Mouse (Mus musculus) CD8-positive naive resting alpha-beta T cell, adult 2 months (primary cell): ENCODE measurements around the gene Mesp2.
"Not testable (repeated sequence)": the region's sequence is repeated elsewhere in the genome, so short reads cannot be mapped to it uniquely, and the experiment has no call there.

Source experiments
- DNase-seq, 2 experiments: peaks; one replicate each; pipeline ENCODE4 v3.0.0; 2022; ENCODE audit warnings: low read depth in 2 of 2, low spot score in 2 of 2

Mesp2 gene

DNA sequence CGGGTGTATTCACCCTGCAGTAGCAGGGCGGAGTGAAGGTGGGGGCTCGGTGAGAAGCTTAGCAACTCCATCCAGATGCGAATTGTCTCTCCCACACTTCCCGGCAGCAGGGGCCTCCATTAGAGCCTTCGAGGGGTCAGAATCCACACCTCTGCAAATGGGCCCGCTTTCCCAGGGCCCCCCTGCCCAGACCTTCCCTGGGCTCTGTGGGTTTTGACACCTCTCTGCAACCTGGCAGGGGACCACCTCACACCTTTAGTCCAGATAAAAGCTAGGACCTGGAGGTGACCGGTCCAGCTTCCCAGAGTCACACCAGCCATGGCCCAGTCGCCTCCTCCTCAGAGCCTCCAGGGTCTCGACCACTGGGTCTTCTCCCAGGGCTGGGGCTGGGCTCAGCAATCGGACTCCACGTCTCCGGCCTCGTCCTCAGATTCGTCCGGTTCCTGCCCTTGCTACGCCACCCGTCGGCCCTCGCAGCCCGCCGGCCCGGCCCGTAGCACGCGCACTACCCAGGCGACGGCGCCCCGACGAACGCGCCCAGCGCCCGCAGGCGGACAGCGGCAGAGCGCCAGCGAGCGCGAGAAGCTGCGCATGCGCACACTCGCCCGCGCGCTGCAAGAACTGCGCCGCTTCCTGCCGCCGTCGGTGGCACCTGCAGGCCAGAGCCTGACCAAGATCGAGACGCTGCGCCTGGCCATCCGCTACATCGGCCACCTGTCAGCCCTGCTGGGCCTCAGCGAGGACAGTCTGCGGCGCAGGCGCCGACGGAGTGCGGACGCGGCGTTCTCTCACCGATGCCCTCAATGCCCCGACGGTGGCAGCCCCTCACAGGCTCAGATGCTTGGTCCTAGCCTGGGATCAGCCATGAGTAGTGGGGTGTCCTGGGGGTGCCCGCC, at the start of gene Mesp2:
TSS of gene Mesp2 (plus strand) at position 117 of the 896 bp plus-strand sequence.
- DNase-seq: peak; percentile 51 to 56

DNA sequence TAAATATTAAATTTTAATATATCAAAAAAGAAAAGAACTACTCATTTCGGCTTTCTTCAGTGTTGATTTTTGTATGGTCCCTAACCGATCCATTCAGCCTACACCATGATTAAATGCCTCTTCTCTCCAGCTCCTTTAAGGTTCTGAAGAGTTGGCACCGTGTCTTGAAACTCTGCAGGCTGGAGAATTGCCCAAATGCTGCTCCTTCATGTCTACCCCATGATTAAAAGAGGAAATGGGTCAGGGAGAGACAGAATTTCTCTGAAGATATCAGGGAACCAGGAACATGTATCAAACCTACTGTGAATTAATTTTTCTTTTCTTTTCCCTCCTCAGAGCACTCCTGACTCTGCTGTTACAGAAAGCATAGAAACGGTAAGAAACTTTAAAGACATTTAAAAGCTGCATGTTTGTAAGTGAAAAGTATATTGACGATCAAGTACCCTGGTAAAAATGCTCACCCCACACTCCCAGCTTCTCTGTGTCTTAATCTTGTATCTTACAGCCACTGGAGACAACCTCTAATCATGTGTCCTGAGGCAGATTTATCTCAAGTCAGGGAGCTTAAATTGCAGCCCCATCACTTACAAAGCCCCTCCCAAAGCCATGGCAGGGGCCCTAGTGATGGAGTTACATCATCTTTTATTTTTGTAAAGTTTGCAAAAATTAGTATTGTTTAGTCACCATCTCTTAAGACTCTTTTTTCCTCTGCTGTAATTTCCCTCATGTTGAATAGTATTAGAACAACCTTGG, 49.2 kb upstream of the Mesp2 start:
- DNase-seq: no peak

DNA sequence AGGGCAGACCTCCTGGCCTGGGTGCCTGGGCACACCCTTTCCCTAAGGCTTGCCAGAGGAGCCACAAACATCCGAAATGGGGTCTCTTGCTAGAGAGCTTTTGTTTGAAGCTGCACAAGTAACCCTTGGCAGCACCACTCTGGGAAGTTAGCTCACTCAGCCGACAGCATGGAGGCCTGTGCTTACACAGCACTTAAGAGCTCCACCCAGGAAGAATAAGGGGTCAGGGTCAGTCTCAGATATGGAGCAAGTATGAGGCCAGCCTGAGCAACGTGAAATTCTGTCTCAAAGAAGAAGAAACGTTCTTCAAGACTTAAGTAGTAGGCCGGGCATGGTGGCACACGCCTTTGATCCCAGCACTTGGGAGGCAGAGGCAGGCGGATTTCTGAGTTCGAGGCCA, 48.4 kb upstream of the Mesp2 start:
- no peak for DNase-seq

DNA sequence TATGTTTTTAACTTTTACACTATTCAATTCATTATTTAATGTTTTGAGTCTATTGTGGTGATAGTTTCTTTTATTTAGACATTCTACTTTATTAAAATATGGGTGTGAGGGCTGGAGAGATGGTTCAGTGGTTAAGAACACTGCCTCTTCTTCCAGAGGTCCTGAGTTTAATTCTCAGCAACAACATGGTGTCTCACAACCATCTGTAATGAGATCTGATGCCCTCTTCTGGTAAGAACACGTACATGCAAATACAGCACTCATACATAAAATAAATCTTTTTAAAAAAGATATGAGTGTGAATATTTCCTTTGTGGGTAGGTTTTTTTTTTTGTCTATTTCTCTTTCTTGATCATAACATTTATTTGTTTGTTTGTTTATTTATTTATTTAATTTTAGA, 44.5 kb upstream of the Mesp2 start:
- no peak for DNase-seq

DNA sequence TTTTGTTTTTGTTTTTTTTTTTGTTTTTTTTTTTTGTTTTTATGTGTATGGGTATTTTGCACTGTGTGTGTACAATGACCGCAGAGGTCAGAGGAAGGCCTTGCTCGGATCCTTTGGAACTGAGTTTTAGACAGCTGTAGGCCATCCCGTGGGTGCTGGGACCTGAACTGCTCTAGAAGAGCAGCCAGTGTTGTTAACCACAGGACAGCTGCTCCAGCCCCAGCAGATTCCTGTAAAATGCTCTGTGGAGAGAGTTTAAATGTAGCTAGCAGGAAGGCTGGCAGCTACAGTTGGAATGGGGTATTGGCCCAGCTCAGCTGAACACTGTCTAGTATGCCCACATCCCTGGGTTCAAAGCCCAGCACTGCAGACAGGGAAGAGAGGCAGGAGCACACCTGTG, 40.9 kb upstream of the Mesp2 start:
- DNase-seq: no peak

DNA sequence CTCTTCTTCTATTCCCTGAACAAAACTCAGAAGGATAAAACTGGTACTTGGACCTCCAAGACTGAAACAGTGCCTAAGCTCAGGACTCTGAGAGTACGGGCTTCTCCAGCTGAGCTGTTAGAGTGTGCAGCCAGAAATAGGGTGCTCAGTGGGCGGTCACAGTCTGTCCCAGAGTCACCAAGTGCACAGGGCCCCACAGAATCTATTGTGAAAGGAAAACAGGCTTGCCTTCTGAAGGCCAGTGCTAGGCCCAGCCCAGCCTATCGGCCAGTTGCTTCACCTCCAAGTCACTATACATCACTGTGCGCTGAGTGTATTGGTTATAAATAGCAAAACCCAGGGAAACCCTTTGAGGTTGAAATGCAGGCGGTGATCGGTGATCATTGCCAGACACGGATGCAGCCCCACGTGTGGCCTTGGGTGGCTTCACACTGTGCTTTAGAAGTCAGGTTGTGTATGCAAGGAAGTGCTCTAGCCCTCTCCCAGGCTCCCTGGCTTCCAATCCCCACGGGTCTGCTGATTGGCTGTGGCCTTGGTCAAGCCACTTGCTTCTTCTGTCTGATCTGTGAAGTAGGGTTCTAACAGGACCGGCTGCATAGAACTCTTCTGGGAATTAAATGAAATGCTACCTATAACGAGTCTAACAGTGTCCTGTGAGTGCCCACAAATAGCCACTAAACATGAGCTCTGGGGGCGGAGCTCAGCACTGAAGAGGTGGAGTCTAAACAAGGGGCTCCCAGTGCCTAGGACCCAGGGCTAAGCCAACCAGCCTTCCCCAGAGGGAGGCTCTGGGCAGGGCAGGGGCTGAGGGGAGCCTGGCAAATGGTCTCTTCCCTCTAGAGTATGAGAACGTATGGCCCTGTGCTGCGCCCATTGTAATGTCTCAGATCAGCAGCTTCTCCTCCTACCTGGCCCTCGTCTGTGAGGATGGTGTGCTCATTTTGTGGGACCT, 38.7 kb upstream of the Mesp2 start:
- DNase-seq: no peak

DNA sequence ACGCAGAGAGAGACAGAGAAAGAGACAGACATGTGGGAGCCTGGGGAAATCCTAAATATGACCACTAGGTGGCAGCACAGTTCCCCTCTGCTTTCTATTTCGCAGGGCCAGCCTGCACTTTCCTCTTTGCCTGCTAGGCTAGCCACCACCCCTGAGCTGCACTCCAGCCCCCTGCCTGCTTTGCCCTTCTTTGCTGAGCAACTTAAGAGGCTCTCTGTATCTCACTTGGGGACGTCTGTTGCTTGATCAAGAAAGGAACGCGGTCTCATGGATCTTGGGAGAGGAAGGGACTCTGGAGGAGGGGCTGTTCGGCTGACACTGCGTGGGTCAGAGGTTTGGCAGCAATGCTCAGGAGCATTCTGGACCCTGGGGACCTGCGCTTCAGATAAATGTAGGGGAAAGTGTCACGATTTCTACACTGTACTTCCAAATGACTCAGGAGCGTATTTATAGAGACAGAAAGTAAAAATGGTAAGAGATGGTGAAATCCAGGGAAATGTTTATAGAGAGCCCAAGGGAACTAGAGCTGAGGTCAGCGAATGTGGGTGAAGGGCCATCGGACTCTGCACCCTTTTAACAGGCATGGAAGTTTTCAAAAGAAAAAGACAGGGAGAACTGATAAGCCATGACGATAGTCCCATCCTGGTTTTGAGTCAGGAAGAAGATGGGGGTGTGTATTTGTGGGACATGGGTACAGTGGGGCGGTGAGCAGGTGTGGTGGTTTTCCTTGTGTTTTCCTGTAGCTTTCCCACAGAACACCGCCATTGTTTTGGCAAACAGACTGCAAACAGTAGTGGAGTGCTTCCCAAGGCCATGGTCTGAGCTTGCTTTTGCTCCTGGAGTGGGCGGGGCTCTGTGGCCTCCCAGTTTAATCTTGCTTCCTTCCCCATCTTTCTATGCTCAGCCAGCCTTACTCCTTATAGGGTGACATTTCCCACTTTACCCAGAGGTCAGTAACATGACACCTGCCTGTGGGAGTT, 29.6 kb upstream of the Mesp2 start:
- DNase-seq: peak; percentile 47 to 59

DNA sequence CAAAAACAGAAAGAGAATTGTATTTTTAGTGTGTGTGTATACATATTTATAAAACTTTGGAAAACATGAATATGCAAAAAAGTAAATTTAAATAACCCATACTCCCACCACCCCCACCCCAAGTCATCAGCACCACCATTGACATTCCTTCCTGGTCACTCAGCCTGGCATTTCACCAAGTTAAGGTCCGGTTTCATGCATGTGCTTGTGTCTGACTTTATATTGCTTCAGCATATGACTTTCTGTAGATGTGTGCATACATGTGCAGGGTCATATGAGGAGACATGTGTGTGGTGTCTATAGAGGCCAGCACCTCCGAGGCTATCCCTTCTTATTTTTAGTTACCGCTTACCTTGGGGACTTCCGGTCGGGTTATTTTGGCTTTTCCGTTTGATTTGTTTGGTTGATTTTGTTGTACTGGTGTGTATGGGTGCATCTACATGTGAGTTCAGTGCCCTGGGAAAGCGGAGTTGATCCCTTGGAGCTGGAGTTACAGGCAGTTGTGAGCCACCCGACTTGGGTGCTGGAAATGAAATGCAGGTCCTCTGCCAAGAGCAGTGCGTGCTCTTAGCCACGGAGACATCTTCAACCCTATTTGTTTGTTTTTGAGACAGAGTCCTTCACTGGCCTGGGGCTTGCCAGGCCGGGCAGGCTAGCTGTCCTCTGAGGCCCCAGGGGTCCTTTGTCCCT, 28.6 kb upstream of the Mesp2 start:
- no peak for DNase-seq

DNA sequence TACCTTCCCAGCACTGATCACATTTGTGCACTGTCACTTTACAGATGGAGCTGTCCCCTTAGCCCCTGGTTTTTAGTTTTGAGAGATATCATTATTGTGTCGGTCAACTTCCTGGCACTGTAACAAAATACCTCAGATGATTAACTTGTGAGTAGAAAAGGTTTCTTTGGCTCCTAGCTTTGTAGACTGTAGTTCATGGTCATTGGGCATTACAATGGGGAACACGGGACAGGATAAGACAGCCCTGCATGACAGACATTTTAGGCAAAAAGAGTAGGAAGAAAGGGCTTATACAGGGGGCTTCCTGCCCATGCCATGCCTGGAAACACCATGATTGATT, 28.0 kb upstream of the Mesp2 start:
- DNase-seq: no peak

DNA sequence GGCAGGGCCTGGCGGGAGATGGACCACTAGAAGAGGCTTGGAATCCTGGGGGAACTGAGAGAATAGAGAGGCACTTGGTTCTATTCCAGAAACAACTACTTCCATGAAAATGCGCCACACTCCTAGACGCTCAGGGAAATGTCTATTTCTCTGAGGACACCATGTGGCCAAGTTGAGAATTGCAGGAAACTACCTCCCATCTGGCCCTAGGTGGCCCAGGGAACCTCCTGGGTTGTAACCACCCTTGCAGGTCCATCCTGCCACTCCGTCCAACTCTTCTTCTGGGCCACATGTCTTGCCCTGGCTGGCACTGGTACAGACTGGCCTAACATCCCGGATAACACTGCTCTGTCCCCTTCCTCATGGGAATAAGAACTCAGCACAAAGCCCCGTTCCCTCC, 24.2 kb upstream of the Mesp2 start:
- DNase-seq: peak; percentile 18 to 45

DNA sequence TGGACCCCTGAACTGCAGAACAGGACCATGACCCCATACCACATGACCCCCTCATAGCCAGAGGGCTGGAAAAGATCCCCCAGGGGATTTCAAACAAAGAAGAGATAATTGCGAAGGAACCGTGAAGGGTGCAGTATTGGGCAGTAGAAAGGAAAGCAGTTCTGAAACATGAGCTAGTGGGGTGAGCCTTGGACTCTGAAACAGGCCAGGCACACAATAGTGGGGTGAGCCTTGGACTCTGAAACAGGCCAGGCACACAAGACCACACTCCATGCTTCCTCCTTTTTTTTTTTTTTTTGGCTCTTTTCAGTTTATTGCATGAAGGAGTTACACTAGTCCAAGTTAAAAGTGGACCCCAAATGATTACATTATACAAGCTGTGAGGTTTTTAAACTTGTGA, 20.7 kb upstream of the Mesp2 start:
- DNase-seq: not testable (repeated sequence)

DNA sequence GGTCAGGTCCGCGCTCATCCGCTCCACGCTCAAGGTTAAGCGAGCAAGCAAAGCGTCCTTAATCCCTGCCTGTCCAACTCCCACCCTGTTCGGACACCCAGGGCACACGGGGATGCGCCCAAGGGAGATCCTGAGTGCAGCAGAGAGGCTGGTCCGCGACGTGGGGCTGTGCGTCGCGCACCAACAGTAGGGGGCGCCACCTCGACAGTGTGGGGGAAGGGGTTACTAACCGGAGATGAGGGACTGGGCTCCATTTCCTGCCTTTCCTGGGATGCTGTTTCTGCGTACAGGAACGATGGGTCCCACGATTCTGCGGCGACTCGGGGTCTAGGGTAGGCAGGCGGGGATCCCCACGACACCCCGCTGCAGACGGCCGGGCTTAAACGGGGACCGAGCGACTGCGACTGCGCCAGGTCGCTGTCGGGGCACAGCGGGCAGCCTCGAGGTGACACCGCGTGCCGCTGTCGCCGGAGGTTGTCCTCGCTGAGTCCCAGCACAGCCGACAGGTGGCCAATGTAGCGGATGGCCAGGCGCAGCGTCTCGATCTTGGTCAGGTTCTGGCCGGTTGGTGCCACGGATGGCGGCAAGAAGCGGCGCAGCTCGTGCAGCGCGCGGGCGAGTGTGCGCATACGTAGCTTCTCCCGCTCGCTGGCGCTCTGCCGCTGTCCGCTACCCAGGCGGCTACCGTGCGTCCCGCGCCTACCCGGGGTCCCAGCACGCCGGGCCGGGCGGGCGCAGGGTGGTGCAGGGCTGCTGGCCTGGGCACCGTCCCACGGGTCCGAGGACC, 17.7 kb upstream of the Mesp2 start:
- no peak for DNase-seq

DNA sequence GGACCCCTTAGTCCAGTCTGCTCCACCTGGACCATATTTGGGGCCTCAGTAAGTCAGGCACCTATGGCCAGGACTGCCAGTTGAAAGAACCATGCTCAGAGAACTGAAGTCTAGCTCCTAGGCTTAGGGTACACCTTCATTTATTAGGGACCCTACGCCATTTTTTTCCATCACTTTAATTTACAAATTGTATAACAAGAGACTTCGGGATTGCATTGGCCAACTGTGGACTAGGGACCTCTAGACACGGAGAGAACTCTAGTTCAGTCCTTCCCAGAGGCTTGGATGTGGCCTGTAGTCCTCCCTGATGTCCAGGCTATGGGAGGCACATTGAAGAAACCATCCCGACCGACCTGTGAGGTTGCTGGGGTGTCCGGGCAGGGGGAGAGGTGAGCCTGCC, 16.8 kb upstream of the Mesp2 start, which contains the start of gene Mesp1:
TSS of gene Mesp1 (minus strand) at position 101 of the 400 bp plus-strand sequence.
- no peak for DNase-seq

DNA sequence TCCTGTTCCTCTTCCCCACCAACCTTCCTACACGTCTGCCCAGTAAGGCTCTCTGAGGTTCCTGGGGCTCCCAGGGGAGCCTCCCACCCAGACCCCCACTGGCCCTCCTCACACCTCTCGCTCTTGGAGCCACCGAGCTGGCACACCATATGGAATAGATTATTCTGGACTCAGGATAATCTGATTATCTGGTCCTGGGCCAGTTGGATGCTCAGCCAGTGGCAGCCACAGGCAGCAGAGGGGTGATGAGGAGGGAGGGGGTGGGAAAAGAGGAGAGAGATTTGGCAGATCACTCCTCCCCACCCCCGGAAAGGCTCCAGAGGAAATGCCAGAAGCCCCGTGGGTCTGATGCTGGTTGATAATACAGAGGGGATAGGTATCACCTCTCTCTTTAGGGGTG, 11.9 kb upstream of the Mesp2 start:
- no peak for DNase-seq

DNA sequence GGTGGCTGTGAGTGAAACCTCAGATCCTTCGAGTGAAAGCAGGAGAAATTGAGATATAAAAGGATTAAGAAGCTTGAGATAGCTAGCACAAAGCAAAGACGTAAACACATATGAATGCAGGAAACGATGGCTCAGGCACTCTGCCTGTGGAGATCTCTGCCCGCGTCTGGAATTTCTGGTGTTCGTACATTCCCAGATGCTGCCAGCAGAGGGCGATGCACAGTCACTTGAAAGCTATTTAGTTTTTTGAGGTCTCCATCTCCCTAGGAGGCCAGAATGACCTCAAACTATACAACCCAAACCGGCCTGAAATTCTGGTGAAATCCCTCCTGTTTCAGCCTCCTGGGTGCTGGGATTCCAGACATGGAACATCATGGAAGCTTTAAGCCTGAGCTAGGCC, 11.5 kb upstream of the Mesp2 start:
- DNase-seq: peak; percentile 33 to 59

DNA sequence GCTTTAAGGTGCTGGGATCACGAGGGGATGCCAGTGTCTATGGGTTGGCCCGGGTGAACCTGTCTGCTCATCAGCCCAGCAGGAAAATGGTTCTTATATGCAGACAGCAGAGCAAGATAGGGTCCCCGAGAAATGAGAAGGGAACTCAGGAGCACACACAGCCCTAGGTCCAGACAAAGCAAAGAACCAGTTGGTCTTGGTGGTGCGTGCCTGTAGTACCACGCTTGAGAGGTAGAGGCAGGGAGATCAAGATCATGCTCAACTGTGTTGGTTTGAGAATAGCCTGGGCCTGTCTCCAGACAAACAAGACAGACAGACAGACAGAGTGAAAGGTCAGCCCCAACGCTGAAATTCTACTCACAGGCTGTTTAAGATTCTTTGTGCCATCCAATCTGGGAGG, 11.0 kb upstream of the Mesp2 start:
- DNase-seq: no peak

DNA sequence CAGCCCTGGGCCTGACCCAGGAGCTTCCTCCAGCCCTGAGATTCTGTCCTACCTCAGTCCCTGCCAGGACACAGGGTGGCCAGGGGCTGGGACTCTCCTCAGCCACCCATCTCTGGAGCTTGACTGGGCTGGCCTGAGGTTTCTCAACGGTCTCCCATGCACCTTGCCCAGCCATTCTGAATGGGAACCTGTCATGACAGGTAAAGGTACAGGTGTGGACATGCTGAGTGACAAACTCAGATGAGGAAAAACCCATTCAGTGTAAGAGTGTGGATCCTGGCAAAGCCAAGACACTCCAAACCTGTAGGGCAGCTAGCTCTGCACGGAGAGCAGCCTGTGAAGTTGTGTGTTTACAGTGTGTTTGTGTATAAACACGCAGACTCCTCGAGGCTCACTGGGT, 10.2 kb upstream of the Mesp2 start:
- DNase-seq: no peak

DNA sequence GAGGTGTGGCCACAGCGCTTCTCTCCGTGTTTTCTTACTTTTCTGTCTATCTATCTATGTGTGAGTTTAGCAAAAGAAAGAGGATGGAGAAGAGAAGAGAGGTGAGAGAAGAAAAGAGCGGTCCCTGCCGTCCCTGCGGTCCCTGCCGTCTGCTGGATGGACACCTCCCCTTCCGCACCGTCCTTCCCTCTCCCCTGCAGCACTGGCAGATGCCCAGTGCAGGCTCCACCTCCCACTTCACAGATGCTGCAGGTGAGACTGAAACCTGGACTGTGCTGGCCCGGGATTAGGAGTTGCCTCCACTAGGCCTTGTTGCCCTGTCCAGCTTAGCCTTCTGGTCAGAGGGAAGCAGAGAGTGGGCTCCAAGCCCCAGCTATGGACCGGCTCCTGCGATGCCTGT, 9.1 kb upstream of the Mesp2 start:
- DNase-seq: no peak

DNA sequence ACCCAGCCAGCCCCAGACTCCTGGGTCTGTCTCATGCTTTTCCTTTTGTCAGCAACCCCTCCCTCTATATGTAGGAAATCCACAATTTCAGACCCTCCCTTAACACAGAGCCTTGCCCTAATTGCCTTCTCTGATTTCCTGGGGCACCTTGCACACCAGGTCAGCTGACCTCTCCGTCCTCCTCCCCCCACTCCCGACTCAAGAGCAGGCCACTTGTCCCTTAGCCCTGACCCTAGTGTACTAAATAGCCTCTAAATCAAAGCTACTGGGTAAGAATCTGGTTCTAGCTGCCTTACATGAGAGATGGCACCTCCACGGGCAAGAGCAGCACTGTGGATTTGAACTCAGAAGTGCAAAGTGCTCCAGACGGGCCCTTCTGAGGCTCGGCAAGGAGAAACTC, 8.5 kb upstream of the Mesp2 start:
- DNase-seq: no peak
